Mouse (Mus musculus) midbrain, embryonic 11.5 days (tissue): ENCODE data around the gene Grem2. TPM values are rescaled to one million over a fixed set of nuclear protein-coding genes. Genes with fewer than 3 reads are reported as not detected.

Experiments used
- ATAC-seq: fragments of 200-750 bp; cut with Nextera tagmentation; 2 replicates; pipeline ENCODE4 v1.8.0; 2017; ENCODE audit warnings: moderate TSS enrichment, moderate library complexity; ENCODE audit not compliant: low FRiP score
- DNase-seq: peaks from one replicate; pipeline ENCODE4 v3.0.0; 2015; ENCODE audit warnings: low spot score; ENCODE audit errors: missing footprints
- H3K27ac ChIP-seq: fragments of 300-500 bp; sonication (generic); 2 replicates; pipeline ENCODE4 v1.5.1; 2014; ENCODE audit warnings: low read depth, low read length
- H3K27me3 ChIP-seq: fragments of 300-500 bp; sonication (generic); 2 replicates; pipeline ENCODE4 v1.6.1; 2014; ENCODE audit warnings: mild to moderate bottlenecking, low read length, moderate library complexity, mixed read lengths; ENCODE audit not compliant: control insufficient read depth, insufficient read depth
- H3K36me3 ChIP-seq: fragments of 300-500 bp; sonication (generic); 2 replicates; pipeline ENCODE4 v1.6.1; 2014; ENCODE audit warnings: mild to moderate bottlenecking, low read length, moderate library complexity, mixed read lengths; ENCODE audit not compliant: control insufficient read depth, insufficient read depth
- H3K4me1 ChIP-seq: fragments of 300-500 bp; sonication (generic); 2 replicates; pipeline ENCODE4 v1.6.1; 2014; ENCODE audit warnings: low read length; ENCODE audit not compliant: control insufficient read depth, insufficient read depth
- H3K4me2 ChIP-seq: fragments of 300-500 bp; sonication (generic); 2 replicates; pipeline ENCODE4 v1.6.1; 2014; ENCODE audit warnings: mild to moderate bottlenecking, moderate library complexity
- H3K4me3 ChIP-seq: fragments of 300-500 bp; sonication (generic); 2 replicates; pipeline ENCODE4 v1.5.1; 2014; ENCODE audit warnings: low read depth, low read length
- H3K9ac ChIP-seq: fragments of 300-500 bp; sonication (generic); 2 replicates; pipeline ENCODE4 v1.6.1; 2014; ENCODE audit warnings: low read length
- H3K9me3 ChIP-seq: fragments of 300-500 bp; sonication (generic); 2 replicates; pipeline ENCODE4 v1.6.1; 2016; ENCODE audit warnings: low read length; ENCODE audit not compliant: control insufficient read depth
- WGBS: fragments of 180-500 bp; shearing (Covaris S2); extraction: QIAGEN DNeasy Blood & Tissue Kit; methylation state at CpG from one replicate; pipeline ENCODE4 v1.1.7; 2014; 5-methylcytosine and 5-hydroxymethylcytosine counted together
- polyA plus RNA-seq: library from polyadenylated mRNA; unstranded; fragments of >200 nt; fragmentation: Nextera tagmentation; extraction: Ambion mirVana; gene quantifications from 2 replicates; pipeline ENCODE4 v1.2.1, GENCODE M21; 2014

Grem2 gene
- 1.6 and 1.7 TPM in 2 replicates for polyA plus RNA-seq

DNA sequence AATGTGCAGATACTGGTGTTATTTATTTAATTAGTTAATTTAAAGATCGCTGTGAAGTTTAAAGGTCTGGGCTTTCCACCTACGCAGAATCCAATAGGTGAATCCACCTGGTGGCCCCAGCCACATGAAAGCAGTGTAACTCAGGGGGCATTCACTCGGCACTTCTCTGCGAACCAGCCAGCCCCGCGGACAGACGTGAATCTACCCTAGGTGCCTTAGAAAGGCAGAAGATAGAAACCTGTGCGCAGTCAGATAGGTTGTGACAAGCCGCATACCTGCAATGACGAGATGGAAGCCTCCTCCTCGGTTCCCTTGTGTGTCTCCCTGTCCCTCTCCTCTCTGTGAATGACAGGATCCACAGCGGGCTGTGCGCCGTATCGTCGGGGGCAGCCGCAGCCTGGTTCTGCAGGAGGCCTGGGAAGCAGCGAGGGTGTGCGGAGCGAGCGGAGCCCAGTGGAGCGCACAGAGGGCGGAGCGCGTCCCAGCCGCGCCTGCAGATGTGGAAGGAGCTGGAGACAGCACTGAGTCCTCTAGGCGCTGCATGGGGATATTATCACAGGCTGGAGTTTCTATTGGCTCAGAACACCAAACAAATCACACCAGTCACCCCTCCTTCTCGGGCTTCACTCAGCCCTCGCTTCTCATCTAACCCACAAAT, at the start of gene Grem2:
Grem2 (minus strand) TSS at position 522 of the 658 bp plus-strand sequence.
- H3K9me3 ChIP-seq = no peaks in the 10 kb centered on the region
- H3K27me3 ChIP-seq = no peaks in the 10 kb centered on the region
- peak within 1 kb of the TSS; percentile 54 for H3K4me2 ChIP-seq
- H3K4me1 ChIP-seq = no peaks in the 10 kb centered on the region
- H3K9ac ChIP-seq = peak within 1 kb of the TSS; percentile 50; the same call in 1 of the 2 replicates
- WGBS = 5% methylated on average over 30 of the region's 30 CpGs
- H3K27ac ChIP-seq = no peak within 1 kb of the TSS
- DNase-seq = peak; percentile 90
- ATAC-seq = peak; percentile 95
- no peaks in the 10 kb centered on the region for H3K36me3 ChIP-seq
- peak within 1 kb of the TSS; percentile 36 for H3K4me3 ChIP-seq

DNA sequence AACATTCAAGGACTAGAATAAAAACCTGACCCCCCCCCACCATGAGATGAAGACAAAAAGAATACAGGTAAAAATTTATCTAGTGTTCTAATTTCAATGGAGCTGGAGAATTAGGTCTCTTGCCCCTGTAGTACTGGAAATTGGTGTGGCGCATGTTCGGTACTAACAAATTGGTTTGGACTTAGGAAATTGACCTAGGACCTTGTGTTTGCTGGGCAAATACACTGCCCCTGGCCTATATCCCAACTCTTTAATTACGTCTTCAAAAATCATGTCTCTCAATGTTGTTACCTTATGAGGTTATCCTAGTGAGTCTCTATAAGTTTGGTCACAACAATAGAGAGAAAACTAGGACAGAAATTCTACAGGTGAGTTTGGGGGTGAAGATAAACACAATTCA, 38.2 kb upstream of the Grem2 start:
- no peak overlapping the region for H3K27ac ChIP-seq
- H3K9me3 ChIP-seq = no peaks in the 10 kb centered on the region
- DNase-seq (no peak), ATAC-seq (no peak)
- no peaks in the 10 kb centered on the region for H3K27me3 ChIP-seq
- 92% methylated on average over 3 of the region's 3 CpGs for WGBS
- H3K4me1 ChIP-seq = peaks cover 2% of the 10 kb centered on the region; the same call in 1 of the 2 replicates
- no peak overlapping the region for H3K4me3 ChIP-seq
- no peaks in the 10 kb centered on the region for H3K36me3 ChIP-seq
- H3K9ac ChIP-seq = no peak overlapping the region
- H3K4me2 ChIP-seq = no peak overlapping the region

DNA sequence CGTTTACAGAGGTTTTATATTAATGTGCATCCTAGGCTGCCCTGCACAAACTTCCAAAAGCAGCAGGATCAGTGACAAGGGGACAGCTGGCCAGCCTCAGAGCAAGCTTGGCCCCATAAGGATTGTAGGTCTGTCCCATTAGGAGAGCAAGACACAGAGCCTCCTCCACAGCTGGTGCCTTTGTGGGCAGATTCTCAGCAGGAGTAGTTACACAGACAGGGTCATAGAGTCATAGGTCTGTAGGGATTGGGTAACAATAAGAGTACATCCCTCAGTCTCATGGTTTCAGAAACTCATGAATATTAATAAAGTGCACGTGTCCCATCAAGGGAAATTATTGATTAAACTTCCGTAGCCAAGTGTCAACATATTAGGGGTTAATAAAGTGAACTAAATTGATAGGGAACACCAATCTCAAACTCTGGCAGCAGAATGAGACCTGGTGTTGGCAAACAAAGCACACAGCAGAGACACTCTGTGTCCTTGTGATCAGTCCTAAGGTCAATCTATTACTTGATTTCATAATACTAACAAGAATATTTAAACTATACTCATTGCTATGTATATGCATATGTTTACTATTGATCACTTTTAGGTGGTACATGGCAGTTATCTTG, 9.5 kb upstream of the Grem2 start:
- no peak overlapping the region for H3K4me2 ChIP-seq
- no peaks in the 10 kb centered on the region for H3K27me3 ChIP-seq
- no peak overlapping the region for H3K4me3 ChIP-seq
- ATAC-seq = peak; percentile 96
- H3K9ac ChIP-seq = no peak overlapping the region
- H3K4me1 ChIP-seq = no peaks in the 10 kb centered on the region
- H3K9me3 ChIP-seq = no peaks in the 10 kb centered on the region
- WGBS = 54% methylated on average over 3 of the region's 3 CpGs
- H3K36me3 ChIP-seq = no peaks in the 10 kb centered on the region
- H3K27ac ChIP-seq = no peak overlapping the region
- DNase-seq = no peak

GRCm38 (mm10) chr1:174929459-174930181, 8.0 kb upstream of the Grem2 start:
- H3K9me3 ChIP-seq = no peaks in the 10 kb centered on the region
- H3K4me2 ChIP-seq = no peak overlapping the region
- DNase-seq (no peak), ATAC-seq (no peak)
- no peak overlapping the region for H3K27ac ChIP-seq
- no peaks in the 10 kb centered on the region for H3K36me3 ChIP-seq
- H3K4me3 ChIP-seq = no peak overlapping the region
- no peak overlapping the region for H3K9ac ChIP-seq
- no peaks in the 10 kb centered on the region for H3K27me3 ChIP-seq
- H3K4me1 ChIP-seq = no peaks in the 10 kb centered on the region
- WGBS = 89% methylated on average over 7 of the region's 7 CpGs

DNA sequence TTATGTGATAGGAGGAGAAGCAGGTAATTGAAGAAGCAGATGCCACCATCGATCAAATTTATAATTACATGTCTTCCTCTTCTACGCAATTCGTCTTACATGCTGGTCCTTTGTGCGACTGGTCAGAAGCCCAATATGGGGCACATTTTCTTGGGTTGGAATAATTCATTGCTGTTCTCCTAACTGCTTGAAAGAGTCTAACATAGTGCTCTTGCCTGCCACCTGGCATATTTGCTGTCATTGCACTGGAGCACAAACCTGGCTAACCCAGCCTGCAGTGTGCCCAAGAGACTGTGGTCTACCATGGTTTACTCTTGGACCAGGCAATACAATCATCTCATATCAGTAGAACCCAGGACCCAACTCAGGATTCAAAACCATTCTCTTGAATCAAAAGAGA, 2.7 kb downstream of the Grem2 start:
- WGBS = 96% methylated on average over 4 of the region's 4 CpGs
- no peak for DNase-seq

GRCm38 (mm10) chr1:174918236-174918870, 3.3 kb downstream of the Grem2 start:
- Histone ChIP-seq H3K4me3 (no peak overlapping the region), H3K9ac (no peak overlapping the region), H3K9me3 (no peaks in the 10 kb centered on the region), H3K4me1 (no peaks in the 10 kb centered on the region), H3K27me3 (no peaks in the 10 kb centered on the region), H3K27ac (no peak overlapping the region), H3K4me2 (no peak overlapping the region), H3K36me3 (no peaks in the 10 kb centered on the region)
- DNase-seq (no peak), ATAC-seq (no peak)
- 86% methylated on average over 5 of the region's 5 CpGs for WGBS

More for the DNA sequence above, 2.7 kb downstream of the Grem2 start:
- no peak overlapping the region for H3K4me2 ChIP-seq
- H3K36me3 ChIP-seq = no peaks in the 10 kb centered on the region
- H3K27ac ChIP-seq = no peak overlapping the region
- no peaks in the 10 kb centered on the region for H3K4me1 ChIP-seq
- no peaks in the 10 kb centered on the region for H3K27me3 ChIP-seq
- no peak overlapping the region for H3K9ac ChIP-seq
- ATAC-seq = no peak
- H3K4me3 ChIP-seq = no peak overlapping the region
- no peaks in the 10 kb centered on the region for H3K9me3 ChIP-seq

GRCm38 (mm10) chr1:174909834-174910233, 11.8 kb downstream of the Grem2 start:
- no peaks in the 10 kb centered on the region for H3K9me3 ChIP-seq
- H3K4me2 ChIP-seq = no peak overlapping the region
- H3K27me3 ChIP-seq = no peaks in the 10 kb centered on the region
- WGBS = 82% methylated on average over 3 of the region's 3 CpGs
- no peak overlapping the region for H3K4me3 ChIP-seq
- H3K4me1 ChIP-seq = no peaks in the 10 kb centered on the region
- DNase-seq (no peak), ATAC-seq (no peak)
- H3K9ac ChIP-seq = no peak overlapping the region
- H3K27ac ChIP-seq = no peak overlapping the region
- H3K36me3 ChIP-seq = no peaks in the 10 kb centered on the region

DNA sequence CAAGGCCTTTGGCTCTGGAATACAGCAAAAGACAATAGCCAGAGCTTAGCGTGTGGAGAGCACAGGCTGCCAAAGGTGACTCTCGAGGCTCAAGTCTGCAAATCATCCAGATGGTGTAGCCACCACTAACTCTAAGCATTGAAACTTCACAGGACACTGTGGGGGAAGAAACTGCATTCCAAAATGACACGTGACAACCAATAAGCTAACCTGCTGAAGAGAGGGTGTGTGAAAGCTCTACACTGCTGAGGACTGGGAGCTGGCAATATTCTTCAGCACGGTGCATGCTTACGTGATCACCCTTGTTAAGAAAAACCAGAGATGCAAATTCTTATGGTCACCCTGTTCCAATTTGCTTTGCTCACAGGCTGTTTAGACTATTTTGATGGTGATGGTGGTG, 13.4 kb downstream of the Grem2 start:
- H3K9me3 ChIP-seq = no peaks in the 10 kb centered on the region
- no peak overlapping the region for H3K4me2 ChIP-seq
- no peaks in the 10 kb centered on the region for H3K27me3 ChIP-seq
- DNase-seq = no peak
- H3K4me1 ChIP-seq = no peaks in the 10 kb centered on the region
- ATAC-seq = no peak
- no peak overlapping the region for H3K27ac ChIP-seq
- H3K36me3 ChIP-seq = no peaks in the 10 kb centered on the region
- H3K9ac ChIP-seq = no peak overlapping the region
- WGBS = 90% methylated on average over 5 of the region's 5 CpGs
- no peak overlapping the region for H3K4me3 ChIP-seq

DNA sequence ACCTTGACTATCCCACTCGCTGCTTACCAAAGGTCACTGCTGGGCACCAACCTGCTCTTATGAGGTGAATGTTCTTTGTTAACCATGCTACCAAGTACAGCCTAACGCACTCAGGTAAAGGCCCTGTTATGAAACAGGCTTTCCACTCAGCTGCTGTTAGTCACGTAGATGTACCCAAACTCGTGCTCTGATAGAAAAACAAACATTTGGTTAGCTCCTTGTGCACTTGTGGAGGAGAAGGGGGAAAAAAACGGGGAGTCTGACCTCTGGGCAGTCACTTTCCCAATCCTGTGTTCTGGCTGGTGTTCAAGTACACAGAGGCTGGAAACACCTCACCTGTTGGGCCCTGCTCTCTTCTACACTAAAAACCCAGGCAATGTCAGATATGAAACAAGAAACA, 14.0 kb downstream of the Grem2 start:
- WGBS = 79% methylated on average over 5 of the region's 5 CpGs
- H3K9me3 ChIP-seq = no peaks in the 10 kb centered on the region
- no peak overlapping the region for H3K27ac ChIP-seq
- H3K27me3 ChIP-seq = no peaks in the 10 kb centered on the region
- no peak overlapping the region for H3K9ac ChIP-seq
- H3K4me3 ChIP-seq = no peak overlapping the region
- H3K4me2 ChIP-seq = no peak overlapping the region
- no peak for DNase-seq
- no peaks in the 10 kb centered on the region for H3K4me1 ChIP-seq
- no peak for ATAC-seq
- no peaks in the 10 kb centered on the region for H3K36me3 ChIP-seq
